Mouse (Mus musculus): Measurements from ENCODE around the gene Elovl7.
A peak's percentile ranks its signal among the peaks of the same experiment; 100 is the strongest.

Gene Elovl7

GRCm38 (mm10) chr13:108302957-108303675, 88.9 kb downstream of the Elovl7 start:
- no peak for DNase-seq (ENCODE audit: low spot score)

- DNase-seq (ENCODE audit: low spot score): no peak
These were observed 89.6 kb downstream of the Elovl7 start for GRCm38 (mm10) chr13:108303841-108304240.

GRCm38 (mm10) chr13:108304680-108305079, 90.5 kb downstream of the Elovl7 start:
- DNase-seq (ENCODE audit: low spot score): no peak

GRCm38 (mm10) chr13:108315702-108316486, 101.7 kb downstream of the Elovl7 start, which contains the start of gene Depdc1b:
Gene Depdc1b, plus strand, starts transcription at chr13:108316332.
- peak; percentile 91 for DNase-seq (ENCODE audit: low spot score)

- DNase-seq (ENCODE audit: low spot score): no peak
These were observed 102.3 kb downstream of the Elovl7 start for GRCm38 (mm10) chr13:108316487-108316903.

- DNase-seq (ENCODE audit: low spot score): no peak
These were observed 103.2 kb downstream of the Elovl7 start for GRCm38 (mm10) chr13:108317414-108317813.

- no peak for DNase-seq (ENCODE audit: low spot score)
These were observed 104.8 kb downstream of the Elovl7 start for GRCm38 (mm10) chr13:108319028-108319427.

- no peak for DNase-seq (ENCODE audit: low spot score)
These were observed 106.0 kb downstream of the Elovl7 start for GRCm38 (mm10) chr13:108320216-108320615.

- DNase-seq (ENCODE audit: low spot score): no peak
These were observed 108.3 kb downstream of the Elovl7 start for GRCm38 (mm10) chr13:108322466-108322865.

GRCm38 (mm10) chr13:108323317-108323716, 109.1 kb downstream of the Elovl7 start:
- no peak for DNase-seq (ENCODE audit: low spot score)

GRCm38 (mm10) chr13:108323866-108324829, 109.9 kb downstream of the Elovl7 start:
- DNase-seq (ENCODE audit: low spot score): no peak

GRCm38 (mm10) chr13:108325871-108326270, 111.7 kb downstream of the Elovl7 start:
- no peak for DNase-seq (ENCODE audit: low spot score)

- DNase-seq (ENCODE audit: low spot score): no peak
These were observed 112.1 kb downstream of the Elovl7 start for GRCm38 (mm10) chr13:108326351-108326750.

- no peak for DNase-seq (ENCODE audit: low spot score)
These were observed 112.8 kb downstream of the Elovl7 start for GRCm38 (mm10) chr13:108327047-108327446.

GRCm38 (mm10) chr13:108328406-108329180, 114.4 kb downstream of the Elovl7 start:
- DNase-seq (ENCODE audit: low spot score): no peak

- DNase-seq (ENCODE audit: low spot score): no peak
These were observed 115.5 kb downstream of the Elovl7 start for GRCm38 (mm10) chr13:108329693-108330092.
